Comparison of ENCODE assay signal across 17 mouse cellular contexts in genomic region chr13:52942876-52943388, GRCm38 (mm10). TPM values are rescaled to one million over a fixed set of nuclear protein-coding genes. Genes with fewer than 3 reads are reported as not detected.
DNase-seq lines count a peak whose midpoint lies in the region; ATAC-seq and TF ChIP-seq lines count a peak whose summit lies in the region.
"Had no signal": no experiment of that assay in that cellular context is flagged by ENCODE, and none has a peak within 500 bp of the region (broad histone marks: within the 10 kb centered on the region; RNA-seq: fewer than 3 reads in every experiment).

No protein-coding gene starts in this region.

- CTCF ChIA-PET in Patski (lab: Charles Lee), result interaction anchor here (0.8 to 1.6 kb wide), 3 partner anchors 12 to 120 kb away, joined by 3 to 5 read pairs (median 3); no protein-coding TSS in a partner anchor

- TF ChIP-seq CTCF in gastrocnemius, adult 2 months (IDR thresholded peaks at IDR 0.05), result no peak
- TF ChIP-seq CTCF in Patski (IDR thresholded peaks at IDR 0.05), result no peak

- H3K27ac ChIP-seq in gastrocnemius, adult 2 months, result peak overlapping the region; percentile 91; the same call in 1 of the 2 replicates
- H3K27ac ChIP-seq: embryonic facial prominence, embryonic 10.5 days; forebrain, embryonic 13.5 days; hindbrain, embryonic 13.5 days had no signal

- H3K4me3 ChIP-seq in gastrocnemius, adult 2 months, result no peak overlapping the region
- H3K4me3 ChIP-seq: embryonic facial prominence, embryonic 10.5 days; forebrain, embryonic 13.5 days; heart, embryonic 12.5 days; hindbrain, embryonic 13.5 days had no signal

- in situ Hi-C loops in Patski (cut with MboI; ENCODE audit: low pct_unique_long_range_greater_than_20kb), result no loop called here

- no peak for DNase-seq in gastrocnemius, adult 2 months
- DNase-seq in gastrocnemius, adult 8-10 months (ENCODE audit: low spot score in 2 of 2), result no peak
- DNase-seq in 416B (ENCODE audit: low read depth) (peak; percentile 42), Patski (ENCODE audit: low read depth, low spot score) (peak; percentile 48)
- DNase-seq in retina, postnatal 1 day, result peak; percentile 73
- no peak for DNase-seq in heart, postnatal 25 days (ENCODE audit: low spot score)
- DNase-seq: adrenal gland, adult 2 months; adrenal gland, postnatal 25 days; cerebellum, adult 2 months; gastrocnemius, postnatal 25 days; heart, postnatal 4 days had no signal

- H3K27me3 ChIP-seq in Patski, result no peaks in the 10 kb centered on the region
- H3K27me3 ChIP-seq: forebrain, embryonic 13.5 days; heart, embryonic 12.5 days; hindbrain, embryonic 13.5 days had no signal

- POLR2A ChIA-PET in Patski (lab: Charles Lee), result no interaction called here

- peak; percentile 79 for ATAC-seq in Patski
- ATAC-seq in CD4-positive, CD25-positive, alpha-beta regulatory T cell, adult 4 months, result no peak
- ATAC-seq: forebrain, embryonic 13.5 days; intestine, embryonic 16.5 days had no signal

- intact Hi-C loops in gastrocnemius, adult 2 months (cut with DNase I), result no loop called here
- intact Hi-C loops in heart, postnatal 25 days (cut with DNase I), result no loop called here

RNA-seq across cellular contexts. Expression of gene Auh, which starts 13.5 kb away (rescaled TPM):
- total RNA-seq in gastrocnemius, adult 2 months (2021), result 10 to 100 TPM; 74.0 to 94.1 TPM
- total RNA-seq in gastrocnemius, adult 8-10 months (2022), result 10 to 100 TPM; 75.2 to 88.9 (median 78.6) TPM
- 74.2 TPM for polyA plus RNA-seq in Patski (2021)
- polyA plus RNA-seq in CD4-positive, CD25-positive, alpha-beta regulatory T cell, adult 4 months (2017; shearing (Covaris generic)), result 10 to 100 TPM; 32.7 to 47.4 TPM
- total RNA-seq in heart, postnatal 25 days (2021), result 100 to 1,000 TPM; 114 to 131 TPM

RNA-seq across cellular contexts. Expression of gene Nfil3, which starts 37.9 kb away (rescaled TPM):
- 100 to 1,000 TPM in 1 of 2 experiments, 10 to 100 TPM in 1; 40.2 to 137 TPM for total RNA-seq in gastrocnemius, adult 2 months (2021)
- total RNA-seq in gastrocnemius, adult 8-10 months (2022), result 10 to 100 TPM; 17.6 to 60.4 (median 29.4) TPM
- polyA plus RNA-seq in Patski (2021), result 58.4 TPM
- polyA plus RNA-seq in CD4-positive, CD25-positive, alpha-beta regulatory T cell, adult 4 months (2017; shearing (Covaris generic)), result 1 to 10 TPM; 1.7 to 3.7 TPM
- total RNA-seq in heart, postnatal 25 days (2021), result 10 to 100 TPM; 13.3 to 36.5 TPM

Comparison
In these comparisons a context has a peak if more than half of its experiments do, and no peak if none do; other contexts are left out.
1. DNase-seq: peak in 416B (single experiment), Patski (single experiment) and retina, postnatal 1 day (single experiment); none in gastrocnemius, adult 2 months (single experiment), gastrocnemius, adult 8-10 months (0 of 2) and heart, postnatal 25 days (single experiment).